Mouse (Mus musculus) monocyte, adult 5-6 weeks (primary cell): ENCODE results near the gene Lars2. TPM values are rescaled to one million over a fixed set of nuclear protein-coding genes. Genes with fewer than 3 reads are reported as not detected.

ENCODE experiments used
- ATAC-seq: fragments of 153-309, 156-312 bp; replicated peaks from 2 replicates; pipeline ENCODE4 v1.8.0; 2017; ENCODE audit warnings: mild to moderate bottlenecking; ENCODE audit not compliant: low TSS enrichment, insufficient number of reproducible peaks, severe bottlenecking, poor library complexity, low FRiP score
- total RNA-seq: library from RNA; stranded (forward); fragments of 200-1000, 200-491, 200-594 nt; gene quantifications from 3 replicates; pipeline ENCODE4 v1.2.3, GENCODE M21; 2017

Gene Lars2
- total RNA-seq, 1 experiment from 2014 or later: 39.3 TPM

GRCm38 (mm10) chr9:123491917-123492585, 125.3 kb downstream of the Lars2 start:
- ATAC-seq: no peak

- no peak for ATAC-seq
These were observed 129.9 kb downstream of the Lars2 start for GRCm38 (mm10) chr9:123496665-123497064.

GRCm38 (mm10) chr9:123497906-123498305, 131.2 kb downstream of the Lars2 start:
- ATAC-seq: peak; percentile 83

- no peak for ATAC-seq
These were observed 133.8 kb downstream of the Lars2 start for GRCm38 (mm10) chr9:123500480-123500879.

GRCm38 (mm10) chr9:123503171-123503834, 136.6 kb downstream of the Lars2 start:
- ATAC-seq: no peak

- peak; percentile 83 for ATAC-seq
These were observed 137.6 kb downstream of the Lars2 start for GRCm38 (mm10) chr9:123504325-123504724.

- ATAC-seq: no peak
These were observed 138.9 kb downstream of the Lars2 start for GRCm38 (mm10) chr9:123505598-123505997.

- no peak for ATAC-seq
These were observed 139.8 kb downstream of the Lars2 start for GRCm38 (mm10) chr9:123506270-123507146.

- ATAC-seq: no peak
These were observed 140.7 kb downstream of the Lars2 start for GRCm38 (mm10) chr9:123507380-123507779.

- no peak for ATAC-seq
These were observed 142.3 kb downstream of the Lars2 start for GRCm38 (mm10) chr9:123508986-123509385.

- peak; percentile 76 for ATAC-seq
These were observed 143.2 kb downstream of the Lars2 start for GRCm38 (mm10) chr9:123509638-123510604.

- ATAC-seq: no peak
These were observed 144.2 kb downstream of the Lars2 start for GRCm38 (mm10) chr9:123510926-123511325.

Other genes with a start within 250 kb of the Lars2 start
- not detected in 3 replicates for gene Clec3b, start 216.0 kb upstream of the Lars2 start, total RNA-seq
- gene Cdcp1, start 150.9 kb upstream of the Lars2 start, total RNA-seq: not detected in 3 replicates
- 0.57 to 1.3 TPM (median 1.2 TPM) in 3 replicates for gene Tmem158, start 106.2 kb upstream of the Lars2 start, total RNA-seq
- gene Limd1, start 111.8 kb downstream of the Lars2 start, total RNA-seq: 54.7 to 68.7 TPM (median 65.2 TPM) in 3 replicates
- 44.7 to 69.1 TPM (median 57.9 TPM) in 3 replicates for gene Sacm1l, start 162.8 kb downstream of the Lars2 start, total RNA-seq